Mouse (Mus musculus) small intestine, adult 2 months (tissue): ENCODE data around the gene Bcl2l12.

Source experiments
- CTCF ChIP-seq: fragments of 200-500 bp; IDR thresholded peaks from 2 replicates; pipeline ENCODE4 v1.5.1; 2012; ENCODE audit warnings: low read depth, mild to moderate bottlenecking, control low read depth, inconsistent platforms, low read length, moderate library complexity, mixed read lengths; ENCODE audit not compliant: insufficient replicate concordance, insufficient read length; ENCODE audit errors: extremely low read depth
- POLR2A ChIP-seq: fragments of 200-500 bp; IDR thresholded peaks from 2 replicates; pipeline ENCODE4 v1.6.1; 2012; ENCODE audit warnings: low read depth, mild to moderate bottlenecking, control low read depth, inconsistent platforms, low read length, moderate library complexity

- no peak for TF ChIP-seq CTCF
- no peak for TF ChIP-seq POLR2A
Measured at GRCm38 (mm10) chr7:44983944-44984832, 14.3 kb downstream of the Bcl2l12 start.
